Mouse (Mus musculus) forelimb bud, embryonic 11.5 days (tissue): ENCODE measurements around the gene Atmin.

Experiments used
- DNase-seq: peaks from one replicate; pipeline ENCODE4 v3.0.0-alpha.2; 2012; ENCODE audit warnings: low read depth, low spot score

The Atmin gene

GRCm38 (mm10) chr8:116943161-116943554 lies at the start of gene Atmin:
Gene Atmin, plus strand, starts transcription at chr8:116943393.
- DNase-seq = peak; percentile 87

- DNase-seq = no peak
These were observed 49.3 kb upstream of the Atmin start for GRCm38 (mm10) chr8:116893938-116894337.

GRCm38 (mm10) chr8:116895521-116895920 lies 47.7 kb upstream of the Atmin start:
- no peak for DNase-seq

- DNase-seq = no peak
These were observed 38.5 kb upstream of the Atmin start for GRCm38 (mm10) chr8:116904736-116905135.

- DNase-seq = no peak
These were observed 37.9 kb upstream of the Atmin start for GRCm38 (mm10) chr8:116905252-116905651.

- no peak for DNase-seq
These were observed 37.4 kb upstream of the Atmin start for GRCm38 (mm10) chr8:116905836-116906235.

- DNase-seq = no peak
These were observed 22.2 kb upstream of the Atmin start for GRCm38 (mm10) chr8:116921005-116921336.

- DNase-seq = peak; percentile 97
These were observed 21.7 kb upstream of the Atmin start, which contains the start of the genes Cmc2 and Cenpn for GRCm38 (mm10) chr8:116921337-116922059. Gene Cmc2, minus strand, starts transcription at chr8:116921455. Gene Cenpn, plus strand, starts transcription at chr8:116921730.

GRCm38 (mm10) chr8:116922060-116922757 lies 21.0 kb upstream of the Atmin start:
- DNase-seq = no peak

GRCm38 (mm10) chr8:116923526-116923925 lies 19.7 kb upstream of the Atmin start:
- DNase-seq = no peak

- peak; percentile 27 for DNase-seq
These were observed 15.3 kb upstream of the Atmin start for GRCm38 (mm10) chr8:116927880-116928279.

- no peak for DNase-seq
These were observed 14.6 kb upstream of the Atmin start for GRCm38 (mm10) chr8:116928588-116928987.

- no peak for DNase-seq
These were observed 8.2 kb upstream of the Atmin start for GRCm38 (mm10) chr8:116934976-116935375.

GRCm38 (mm10) chr8:116935506-116935905 lies 7.7 kb upstream of the Atmin start:
- DNase-seq = no peak

GRCm38 (mm10) chr8:116942284-116943058 lies 722 bp upstream of the Atmin start:
- no peak for DNase-seq

GRCm38 (mm10) chr8:116943555-116944384 lies 577 bp downstream of the Atmin start:
- DNase-seq = peak; percentile 9

GRCm38 (mm10) chr8:116944385-116944696 lies 1.1 kb downstream of the Atmin start:
- no peak for DNase-seq

- no peak for DNase-seq
These were observed 2.1 kb downstream of the Atmin start for GRCm38 (mm10) chr8:116945169-116945910.

GRCm38 (mm10) chr8:116946268-116946838 lies 3.2 kb downstream of the Atmin start:
- no peak for DNase-seq

- no peak for DNase-seq
These were observed 3.7 kb downstream of the Atmin start for GRCm38 (mm10) chr8:116946851-116947250.

- no peak for DNase-seq
These were observed 4.4 kb downstream of the Atmin start for GRCm38 (mm10) chr8:116947589-116947988.
